ENCODE assay signal across 20 mouse cellular contexts in genomic region chr11:57956909-57957308, GRCm38 (mm10).
"Had no signal": no experiment of that assay in that cellular context is flagged by ENCODE, and none has a peak within 500 bp of the region (broad histone marks: within the 10 kb centered on the region; RNA-seq: fewer than 3 reads in every experiment).

No protein-coding gene starts in this region.

- ATAC-seq: midbrain, embryonic 13.5 days; midbrain, embryonic 16.5 days had no signal

- DNase-seq: kidney, adult 2 months; kidney, postnatal 25 days; layer of hippocampus, postnatal 36 days; lung, adult 18-20 months; lung, postnatal 10 days; lung, postnatal 36 days; retina, postnatal 1 day; right cerebral cortex, postnatal 25 days; spleen, adult 18-20 months; thymus, postnatal 25 days had no signal

- H3K36me3 ChIP-seq: lung, embryonic 15.5 days; midbrain, embryonic 10.5 days; midbrain, embryonic 13.5 days; neural tube, embryonic 13.5 days; stomach, embryonic 15.5 days had no signal

- H3K9me3 ChIP-seq: lung, embryonic 15.5 days; megakaryocyte, embryonic 14.5 days; midbrain, embryonic 10.5 days; midbrain, embryonic 13.5 days; neural tube, embryonic 13.5 days; stomach, embryonic 15.5 days had no signal

- H3K4me2 ChIP-seq: lung, embryonic 15.5 days; midbrain, embryonic 13.5 days; neural tube, embryonic 13.5 days; stomach, embryonic 15.5 days had no signal

- H3K4me3 ChIP-seq: left cerebral cortex, adult 2 months; lung, embryonic 15.5 days; megakaryocyte, embryonic 14.5 days; midbrain, embryonic 10.5 days; midbrain, embryonic 13.5 days; myocyte; neural tube, embryonic 13.5 days; stomach, embryonic 15.5 days had no signal

- H3K27me3 ChIP-seq: lung, embryonic 15.5 days; megakaryocyte, embryonic 14.5 days; midbrain, embryonic 13.5 days; neural tube, embryonic 13.5 days; stomach, embryonic 15.5 days had no signal

- H3K4me1 ChIP-seq: midbrain, embryonic 13.5 days; stomach, embryonic 15.5 days had no signal

- H3K27ac ChIP-seq: kidney, postnatal 0 days; left cerebral cortex, adult 2 months; lung, embryonic 15.5 days; midbrain, embryonic 10.5 days; midbrain, embryonic 13.5 days; neural tube, embryonic 13.5 days; stomach, embryonic 15.5 days had no signal

- H3K9ac ChIP-seq: lung, embryonic 15.5 days; midbrain, embryonic 13.5 days; neural tube, embryonic 13.5 days; stomach, embryonic 15.5 days had no signal
